Mouse (Mus musculus): ENCODE data around the gene Slco2a1. TPM values are rescaled to one million over a fixed set of nuclear protein-coding genes. Genes with fewer than 3 reads are reported as not detected.

Slco2a1 gene
- 0.44 TPM for polyA plus RNA-seq (2017; shearing (Covaris generic))

DNA sequence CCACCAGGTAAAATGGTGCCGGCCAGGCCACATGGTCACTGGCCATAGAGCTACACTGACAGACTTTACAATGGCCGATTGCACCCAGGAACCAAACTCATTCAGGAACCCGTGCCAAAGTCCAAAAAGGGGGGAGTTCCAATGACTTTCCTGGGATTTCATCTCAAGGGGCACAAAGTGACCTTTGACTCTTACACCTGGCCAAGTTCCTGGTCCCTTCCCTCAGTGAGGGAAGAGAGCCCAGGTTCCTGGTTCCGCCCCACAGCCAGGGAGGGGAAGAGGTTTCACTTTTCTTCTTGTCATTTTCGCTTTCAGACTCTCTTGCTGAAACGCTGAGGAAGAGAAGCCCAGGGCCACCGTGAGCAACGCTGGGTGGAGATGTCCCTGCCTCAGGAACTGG lies at the start of gene Slco2a1:
Gene Slco2a1 (plus strand): TSS at position 251 of the 400 bp plus-strand sequence.

DNA sequence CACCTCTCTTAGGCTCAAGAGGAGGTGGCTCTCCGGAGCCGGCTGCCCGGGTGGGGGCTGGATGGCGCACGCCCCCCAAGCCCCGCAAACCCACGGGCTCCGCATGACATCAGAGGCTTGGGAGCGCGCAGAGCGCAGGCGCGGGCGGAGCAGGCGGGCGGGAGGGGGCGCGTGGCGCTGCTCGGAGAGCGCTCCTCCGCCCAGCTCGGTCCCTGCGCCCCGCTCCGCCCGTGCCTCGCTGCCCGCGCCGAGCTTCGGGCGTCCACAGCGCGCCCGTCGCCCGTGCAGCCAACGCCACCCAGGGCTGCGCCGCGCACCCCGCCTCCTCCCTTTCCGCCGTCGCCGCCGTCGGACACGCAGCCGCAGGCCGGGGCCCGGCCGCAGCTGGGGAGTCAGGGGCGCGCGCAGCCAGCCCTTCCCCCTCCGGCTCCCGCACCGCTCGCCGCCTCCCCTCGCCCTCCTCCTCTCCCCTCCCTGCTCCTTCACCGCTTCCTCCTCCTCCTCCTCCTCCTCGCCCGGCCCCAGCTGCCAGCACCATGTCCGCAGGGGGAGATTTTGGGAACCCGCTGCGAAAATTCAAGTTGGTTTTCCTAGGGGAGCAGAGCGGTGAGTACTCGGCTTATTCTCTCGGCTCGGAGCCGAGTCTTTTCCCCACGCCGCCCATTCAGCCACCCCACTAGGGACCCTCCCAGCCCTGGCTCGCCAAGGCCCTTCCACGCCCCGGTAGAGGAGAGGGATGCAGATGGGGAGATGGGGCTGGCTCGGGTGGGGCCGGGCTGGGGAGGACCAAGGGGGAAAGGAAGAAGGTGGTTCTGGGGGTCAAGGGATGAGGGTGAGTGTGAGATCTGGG lies 123.3 kb downstream of the Slco2a1 start, which contains the start of gene Rab6b:
Gene Rab6b (plus strand): TSS at position 167 of the 850 bp plus-strand sequence.

Other genes starting within 250 kb of the Slco2a1 start
- gene Ryk, start 153.8 kb upstream of the Slco2a1 start, polyA plus RNA-seq (2017; shearing (Covaris generic)), result 0.43 TPM
- 11.5 TPM for gene Rab6b, start 123.1 kb downstream of the Slco2a1 start, polyA plus RNA-seq (2017; shearing (Covaris generic))
- 43.6 TPM for gene Srprb, start 213.4 kb downstream of the Slco2a1 start, polyA plus RNA-seq (2017; shearing (Covaris generic))
- 3.2 TPM for gene Gm20425, start 241.6 kb downstream of the Slco2a1 start, polyA plus RNA-seq (2017; shearing (Covaris generic))
- 8.9 TPM for gene Trf, start 241.7 kb downstream of the Slco2a1 start, polyA plus RNA-seq (2017; shearing (Covaris generic))

All from activated CD4-positive, CD25-positive, alpha-beta regulatory T cell, adult 9 weeks (primary cell).